Mouse (Mus musculus): ENCODE data around the gene Saysd1.

The Saysd1 gene

GRCm38 (mm10) chr14:20113964-20114363, 24.4 kb downstream of the Saysd1 start:
- in situ Hi-C loops (cut with MboI, MseI) = loop anchor here in 1 of 2 experiments (5.0 kb wide), 1 partner anchor 148 kb away; no protein-coding TSS in a partner anchor

DNA sequence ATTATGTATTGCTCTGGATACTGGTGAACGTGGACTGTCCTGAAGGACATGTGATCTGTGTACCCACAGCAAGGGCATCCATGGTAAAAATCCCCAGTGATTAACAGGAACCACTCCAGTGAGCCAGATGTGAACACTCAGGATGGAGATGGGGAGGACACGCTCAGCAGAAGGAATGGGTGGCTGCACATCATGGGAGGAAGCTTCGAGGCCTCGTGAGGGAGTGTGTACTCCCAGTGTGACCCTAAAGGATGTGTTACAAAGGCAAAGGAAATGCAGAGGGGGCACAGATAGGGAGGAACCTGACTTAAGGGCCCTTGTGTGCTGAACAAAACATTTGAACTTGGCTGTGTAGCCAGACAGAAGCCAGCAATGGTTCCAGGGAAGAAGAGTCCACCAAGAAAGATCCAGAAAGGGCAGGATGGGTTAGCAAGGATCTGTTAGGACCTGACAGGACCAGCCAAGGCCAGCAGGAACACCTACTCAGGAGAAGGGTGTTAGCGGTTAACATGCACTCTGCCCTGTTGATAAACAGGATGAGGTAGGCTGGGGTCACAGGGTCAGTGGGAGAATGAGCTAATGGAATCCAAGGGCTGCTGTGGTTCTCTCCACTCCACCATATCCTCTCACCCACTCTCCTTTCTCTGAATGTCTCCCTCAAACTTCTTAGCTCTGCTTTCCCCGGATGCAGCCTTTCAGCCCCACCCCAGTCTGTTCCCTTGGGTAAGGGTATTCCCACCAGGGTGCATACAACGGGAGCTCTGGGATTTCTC, 25.0 kb downstream of the Saysd1 start:
- in situ Hi-C loops (cut with MboI, MseI) = loop anchor here in 1 of 2 experiments (5.0 kb wide), 1 partner anchor 149 kb away; no protein-coding TSS in a partner anchor

- in situ Hi-C loops (cut with MboI, MseI) = loop anchor here in 1 of 2 experiments (5.0 kb wide), 1 partner anchor 150 kb away; no protein-coding TSS in a partner anchor
Measured at GRCm38 (mm10) chr14:20112218-20112617, 26.1 kb downstream of the Saysd1 start.

GRCm38 (mm10) chr14:20110945-20111344, 27.4 kb downstream of the Saysd1 start:
- in situ Hi-C loops (cut with MboI, MseI) = loop anchor here in 1 of 2 experiments (5.0 kb wide), 1 partner anchor 151 kb away; no protein-coding TSS in a partner anchor

- in situ Hi-C loops (cut with MboI, MseI) = no loop called here
Measured at GRCm38 (mm10) chr14:20106271-20106670, 32.1 kb downstream of the Saysd1 start.

DNA sequence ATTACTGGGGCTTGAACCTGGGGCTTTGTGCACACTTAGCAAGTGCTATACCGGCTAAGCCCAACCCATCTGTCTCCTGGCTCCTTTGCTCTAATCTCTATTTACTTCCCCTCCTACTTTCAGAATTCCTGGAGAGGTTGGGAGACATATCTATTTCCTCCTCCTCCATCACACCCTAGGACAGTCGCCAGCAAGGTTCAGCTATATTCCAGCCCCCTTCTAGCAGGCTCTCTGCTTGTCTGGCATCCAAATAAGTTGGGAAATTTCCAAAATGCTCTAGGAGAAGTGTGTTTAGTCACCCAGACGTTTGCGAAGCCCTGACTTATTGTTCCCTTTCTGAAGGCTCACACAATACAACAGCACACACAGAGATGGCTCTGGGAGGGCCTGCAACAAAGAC, 35.1 kb downstream of the Saysd1 start:
- in situ Hi-C loops (cut with MboI, MseI) = no loop called here

GRCm38 (mm10) chr14:20098061-20098460, 40.3 kb downstream of the Saysd1 start:
- in situ Hi-C loops (cut with MboI, MseI) = no loop called here

- in situ Hi-C loops (cut with MboI, MseI) = loop anchor here in 1 of 2 experiments (5.0 kb wide), 1 partner anchor 393 kb away; no protein-coding TSS in a partner anchor
Measured at GRCm38 (mm10) chr14:20094942-20095341, 43.4 kb downstream of the Saysd1 start.

DNA sequence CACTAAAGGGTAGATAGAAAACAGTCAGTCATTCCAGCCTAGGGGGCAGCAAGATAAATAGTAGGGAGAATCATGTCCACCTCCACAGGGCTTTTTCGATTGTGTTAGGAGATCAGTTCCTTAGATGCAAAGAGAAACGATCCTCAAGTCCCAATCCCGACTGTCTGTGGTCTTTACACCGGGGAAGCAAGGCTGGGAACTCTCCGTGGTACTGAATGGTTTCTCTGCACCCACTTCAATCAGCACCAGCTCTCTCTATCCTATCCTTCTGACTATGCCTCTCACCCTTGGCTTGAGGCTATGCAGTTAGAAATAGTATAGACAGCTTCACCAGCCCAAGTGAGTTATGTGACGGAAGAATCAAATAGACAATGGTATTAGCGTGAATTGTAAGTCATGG, 44.8 kb downstream of the Saysd1 start:
- in situ Hi-C loops (cut with MboI, MseI) = loop anchor here in 1 of 2 experiments (5.0 kb wide), 1 partner anchor 391 kb away; no protein-coding TSS in a partner anchor

DNA sequence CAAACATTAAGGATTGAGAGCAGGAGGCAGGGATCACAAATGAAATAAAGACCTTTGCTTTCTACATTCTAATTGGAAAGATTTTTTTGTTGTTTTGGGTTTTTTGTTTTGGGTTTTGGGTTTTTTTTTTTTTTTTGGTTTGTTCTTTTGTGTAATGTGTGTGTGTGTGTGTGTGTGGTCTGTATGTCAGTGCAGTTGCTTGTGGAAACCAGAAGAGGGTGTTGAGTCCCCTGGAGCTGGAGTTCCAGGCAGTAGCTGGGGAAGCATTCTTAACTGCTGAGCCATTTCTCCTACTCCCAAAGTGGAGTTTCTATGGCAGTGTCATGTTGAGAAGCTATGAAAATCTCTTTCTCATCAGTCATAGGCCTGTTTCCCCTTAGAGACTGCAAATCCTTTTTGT, 54.0 kb downstream of the Saysd1 start:
- in situ Hi-C loops (cut with MboI, MseI) = no loop called here

- in situ Hi-C loops (cut with MboI, MseI) = no loop called here
Measured at GRCm38 (mm10) chr14:20082536-20083325, 55.6 kb downstream of the Saysd1 start.

DNA sequence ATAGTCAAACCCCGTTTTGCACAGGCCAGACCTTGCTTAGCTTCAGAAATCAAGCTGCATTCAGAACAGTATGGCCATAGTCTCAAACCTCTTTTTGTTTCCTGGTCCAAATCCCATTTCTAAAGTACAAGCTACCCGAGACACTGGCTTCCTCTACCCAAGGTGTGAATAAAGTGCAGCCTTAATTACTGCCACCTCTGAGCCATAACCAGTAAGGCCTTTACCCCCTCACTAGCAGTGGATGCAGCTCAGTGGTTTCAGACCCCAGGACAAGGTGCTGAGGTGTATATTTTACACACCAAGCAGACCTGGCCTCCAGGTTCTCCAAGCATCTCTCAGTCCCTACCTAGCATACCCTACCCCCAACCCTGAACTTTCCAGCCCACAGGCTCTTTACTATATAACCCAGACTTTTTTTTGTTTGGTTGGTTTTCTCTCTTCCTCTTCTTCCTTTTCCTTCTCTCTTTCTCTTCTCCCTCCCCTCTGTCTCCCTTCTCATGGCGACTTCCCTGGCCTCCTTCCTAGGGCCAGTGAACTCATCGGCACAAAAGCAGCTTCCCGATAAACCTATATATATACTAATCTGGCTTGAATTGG, 56.3 kb downstream of the Saysd1 start:
- in situ Hi-C loops (cut with MboI, MseI) = no loop called here

- in situ Hi-C loops (cut with MboI, MseI) = no loop called here
Measured at GRCm38 (mm10) chr14:20081084-20081483, 57.2 kb downstream of the Saysd1 start.

DNA sequence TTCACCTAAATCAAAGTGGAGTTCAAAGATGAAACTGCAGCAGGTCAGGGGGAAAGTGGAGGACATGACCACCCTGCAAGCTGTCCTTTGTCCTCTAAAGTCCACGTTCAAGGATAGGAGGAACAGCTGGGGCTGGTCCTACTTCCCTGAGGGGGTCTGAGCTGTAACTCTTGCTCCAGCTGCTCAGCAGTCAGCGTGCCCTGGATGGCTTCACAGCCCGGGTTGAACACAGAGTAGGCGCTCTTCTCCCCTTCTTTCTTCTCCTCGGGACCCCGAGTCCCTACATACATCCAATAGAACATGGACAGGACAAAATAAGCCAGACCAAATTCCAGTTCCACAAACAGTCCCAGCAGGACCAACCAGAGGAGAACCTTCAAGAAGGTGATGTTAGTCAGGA, 61.2 kb downstream of the Saysd1 start:
- in situ Hi-C loops (cut with MboI, MseI) = no loop called here

DNA sequence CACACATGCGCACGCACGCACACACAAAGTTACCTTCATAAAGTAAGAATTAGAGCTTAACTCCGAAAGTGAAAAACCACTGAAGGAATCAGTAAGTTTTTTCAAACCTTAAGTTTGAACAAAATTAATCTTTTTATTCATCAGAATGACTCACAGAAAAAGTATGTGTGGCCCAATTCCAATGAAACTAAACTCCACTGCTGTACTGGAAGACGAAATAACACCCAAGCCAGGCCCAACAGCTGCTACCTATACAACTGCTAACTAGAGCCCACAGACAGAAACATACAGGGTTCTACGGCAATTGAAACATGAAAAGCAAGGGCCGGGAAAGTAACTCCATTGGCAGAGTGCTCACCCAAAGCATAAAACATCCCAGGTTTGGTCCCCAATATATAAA, 62.8 kb downstream of the Saysd1 start:
- in situ Hi-C loops (cut with MboI, MseI) = no loop called here

DNA sequence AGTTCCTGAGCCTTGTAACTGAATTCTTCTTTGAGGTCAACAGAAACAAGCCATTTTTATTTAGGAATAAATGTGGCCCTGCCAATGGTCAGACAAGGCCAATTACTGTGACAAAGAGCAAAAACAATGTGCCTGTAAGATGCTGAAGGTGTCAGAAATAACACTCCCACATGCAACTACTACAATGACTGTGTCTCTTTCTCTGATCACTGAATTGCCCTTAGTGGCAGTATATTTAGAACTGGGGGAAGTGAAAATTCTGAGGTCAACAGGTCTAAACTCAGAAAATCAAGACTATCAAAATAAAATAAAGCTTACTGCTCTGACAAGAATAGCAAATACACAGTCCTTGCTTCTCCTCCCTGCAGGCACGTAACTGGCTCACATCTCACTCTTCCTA, 63.6 kb downstream of the Saysd1 start:
- in situ Hi-C loops (cut with MboI, MseI) = loop anchor here (5.0 to 25.0 kb wide), 2 partner anchors 112 to 237 kb away; no protein-coding TSS in a partner anchor

- in situ Hi-C loops (cut with MboI, MseI) = loop anchor here (5.0 to 25.0 kb wide), 2 partner anchors 108 to 233 kb away; no protein-coding TSS in a partner anchor
Measured at GRCm38 (mm10) chr14:20070629-20071028, 67.7 kb downstream of the Saysd1 start.

DNA sequence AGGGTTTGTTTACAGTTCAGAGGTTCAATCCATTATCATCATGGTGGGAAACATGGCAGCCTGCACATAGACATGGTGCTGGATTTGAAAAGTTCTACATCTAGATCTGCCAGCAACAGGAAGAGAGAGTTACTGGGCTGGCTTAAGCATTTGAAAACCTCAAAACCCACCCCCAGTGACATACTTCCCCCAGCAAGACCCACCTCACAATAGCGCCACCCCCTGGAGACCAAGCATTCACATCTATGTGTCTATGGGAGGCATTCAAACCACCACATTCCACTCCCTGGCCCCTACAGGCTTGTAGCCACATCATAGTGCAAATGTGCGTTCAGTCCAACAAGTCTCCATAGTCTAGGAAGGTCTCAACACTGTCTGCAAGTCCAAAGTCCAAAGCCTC, 70.0 kb downstream of the Saysd1 start:
- in situ Hi-C loops (cut with MboI, MseI) = loop anchor here in 1 of 2 experiments (5.0 to 25.0 kb wide), 3 partner anchors 106 to 366 kb away; no protein-coding TSS in a partner anchor

- in situ Hi-C loops (cut with MboI, MseI) = loop anchor here in 1 of 2 experiments (5.0 to 25.0 kb wide), 3 partner anchors 105 to 365 kb away; no protein-coding TSS in a partner anchor
Measured at GRCm38 (mm10) chr14:20067293-20068074, 70.8 kb downstream of the Saysd1 start.

DNA sequence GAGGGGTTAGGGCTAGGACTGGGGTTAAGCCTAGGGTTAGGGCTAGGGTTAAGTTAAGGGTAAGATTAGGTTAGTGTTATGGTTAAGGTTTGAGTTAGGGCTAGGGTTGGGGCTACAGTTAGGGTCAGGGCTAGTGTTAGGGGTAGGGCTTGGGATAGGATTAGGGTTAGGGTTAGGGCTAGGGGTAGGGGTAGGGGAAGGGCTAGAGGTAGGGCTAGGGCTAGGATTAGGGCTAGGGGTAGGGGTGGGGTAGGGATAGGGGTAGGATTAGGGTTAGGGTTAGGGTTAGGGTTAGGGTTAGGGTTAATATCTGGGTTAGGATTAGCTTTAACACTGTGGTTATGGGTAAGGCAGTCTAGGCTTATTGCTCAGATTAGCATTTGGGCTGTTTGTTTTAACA, 73.6 kb downstream of the Saysd1 start:
- in situ Hi-C loops (cut with MboI, MseI) = loop anchor here in 1 of 2 experiments (5.0 to 25.0 kb wide), 3 partner anchors 102 to 362 kb away; no protein-coding TSS in a partner anchor

- in situ Hi-C loops (cut with MboI, MseI) = no loop called here
Measured at GRCm38 (mm10) chr14:20048481-20048835, 89.9 kb downstream of the Saysd1 start.
